In the genomic region with DNA sequence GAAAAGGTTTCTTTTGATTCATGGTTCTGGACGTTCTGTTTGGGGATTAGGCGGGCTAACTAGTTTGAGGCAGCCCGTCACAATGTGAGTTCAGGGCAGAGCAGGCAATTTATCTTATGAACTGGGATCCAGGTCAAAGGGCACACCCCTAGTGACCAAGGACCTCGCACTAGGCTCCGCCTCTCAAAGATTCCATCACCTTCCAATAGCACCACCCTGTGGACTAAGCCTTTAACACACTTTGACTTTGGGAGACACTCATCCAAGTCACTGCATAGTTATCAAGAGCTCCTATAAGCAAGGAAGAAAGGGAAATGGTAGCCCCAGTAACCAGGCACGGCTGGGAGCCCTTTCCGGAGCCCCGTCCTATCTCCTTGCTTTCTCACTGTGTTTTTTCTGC, we compare ENCODE assay signal across 9 mouse cellular contexts.
DNase-seq lines count a peak whose midpoint lies in the region; TF ChIP-seq lines count a peak whose summit lies in the region.
"Had no signal": no experiment of that assay in that cellular context is flagged by ENCODE, and none has a peak within 500 bp of the region (broad histone marks: within the 10 kb centered on the region; RNA-seq: fewer than 3 reads in every experiment).

No protein-coding gene starts in this region.

- DNase-seq in left cerebral cortex, adult 2 months (ENCODE audit: extremely low spot score in 1 of 2, low spot score in 2 of 2), result no peak
- no peak for DNase-seq in left cerebral cortex, adult 8-10 months (ENCODE audit: low spot score in 2 of 2)
- DNase-seq in WW6 (ENCODE audit: low read depth, low spot score), result peak; percentile 16
- DNase-seq in induced T-regulatory cell, adult 2 months (ENCODE audit: low read depth), result peak; percentile 44
- DNase-seq in thymus, postnatal 14 days, result peak; percentile 13
- no peak for DNase-seq in left cerebral cortex, adult 9 months (ENCODE audit: low spot score in 2 of 2)
- DNase-seq in heart, adult 8-10 months (ENCODE audit: low spot score), result no peak
- DNase-seq: adrenal gland, postnatal 14 days had no signal

- H3K4me3 ChIP-seq in left cerebral cortex, adult 2 months, result no peak overlapping the region
- H3K4me3 ChIP-seq: midbrain, embryonic 12.5 days had no signal

- intact Hi-C loops in left cerebral cortex, adult 2 months (cut with DNase I), result no loop called here

- TF ChIP-seq CTCF in left cerebral cortex, adult 2 months (IDR thresholded peaks at IDR 0.05), result peak; percentile 7

- no peak overlapping the region for H3K27ac ChIP-seq in left cerebral cortex, adult 2 months
- H3K27ac ChIP-seq: midbrain, embryonic 12.5 days had no signal

Comparison
In these comparisons a context has a peak if more than half of its experiments do, and no peak if none do; other contexts are left out.
1. DNase-seq: peak in WW6 (single experiment), induced T-regulatory cell, adult 2 months (single experiment) and thymus, postnatal 14 days (single experiment); none in left cerebral cortex, adult 2 months (0 of 2), left cerebral cortex, adult 8-10 months (0 of 2), left cerebral cortex, adult 9 months (0 of 2) and heart, adult 8-10 months (single experiment).